Mouse (Mus musculus): ENCODE measurements at regions not wholly inside any gene's neighbourhood (a gene's known extent, or its start where the extent isn't known, plus 50 kb on each side); places are given as distances from the start of the nearest gene placed in this dataset.
"Not testable (repeated sequence)": the region's sequence is repeated elsewhere in the genome, so short reads cannot be mapped to it uniquely, and the experiment has no call there.

- no peak for ATAC-seq (ENCODE audit: low FRiP score)
- no peak for TF ChIP-seq CTCF (IDR thresholded peaks at IDR 0.05)
- Histone ChIP-seq H3K4me1 (ENCODE audit: insufficient read depth, low read length) (no peaks in the 10 kb centered on the region), H3K9me3 (ENCODE audit: low read length) (no peaks in the 10 kb centered on the region), H3K4me3 (ENCODE audit: low read depth, low read length) (no peak overlapping the region), H3K27ac (ENCODE audit: low read depth, low read length) (no peak overlapping the region), H3K27me3 (ENCODE audit: insufficient read depth, low read length) (no peaks in the 10 kb centered on the region), H3K36me3 (ENCODE audit: insufficient read depth, low read length) (no peaks in the 10 kb centered on the region), H3K9ac (replicated peaks; ENCODE audit: low read length, poor library complexity, severe bottlenecking) (no peak overlapping the region), H3K4me2 (ENCODE audit: low read depth, low read length, poor library complexity, severe bottlenecking) (no peak overlapping the region)
- no peak for DNase-seq (ENCODE audit: low spot score)
- 94% methylated on average over 3 of the region's 3 CpGs for WGBS
These were observed 143.5 kb upstream of the P2ry1 start for GRCm38 (mm10) chr3:60859119-60859515.

- H3K4me2 ChIP-seq (ENCODE audit: low read depth, low read length, poor library complexity, severe bottlenecking); DNase-seq (ENCODE audit: low spot score); H3K4me1 ChIP-seq (ENCODE audit: insufficient read depth, low read length); H3K9ac ChIP-seq (replicated peaks; ENCODE audit: low read length, poor library complexity, severe bottlenecking); H3K27ac ChIP-seq (ENCODE audit: low read depth, low read length); H3K4me3 ChIP-seq (ENCODE audit: low read depth, low read length); H3K27me3 ChIP-seq (ENCODE audit: insufficient read depth, low read length); H3K9me3 ChIP-seq (ENCODE audit: low read length); H3K36me3 ChIP-seq (ENCODE audit: insufficient read depth, low read length); ATAC-seq (ENCODE audit: low FRiP score): not testable (repeated sequence)
- WGBS: 92% methylated on average over 10 of the region's 11 CpGs
These were observed 125.7 kb upstream of the P2ry1 start for GRCm38 (mm10) chr3:60876858-60877257.

GRCm38 (mm10) chr3:60878880-60879279 lies 123.7 kb upstream of the P2ry1 start:
- no peak for ATAC-seq (ENCODE audit: low FRiP score)
- 94% methylated on average over 3 of the region's 3 CpGs for WGBS
- no peak for TF ChIP-seq CTCF (IDR thresholded peaks at IDR 0.05)
- H3K9me3 ChIP-seq (ENCODE audit: low read length): no peaks in the 10 kb centered on the region
- no peak overlapping the region for H3K4me2 ChIP-seq (ENCODE audit: low read depth, low read length, poor library complexity, severe bottlenecking)
- no peak overlapping the region for H3K9ac ChIP-seq (replicated peaks; ENCODE audit: low read length, poor library complexity, severe bottlenecking)
- H3K4me1 ChIP-seq (ENCODE audit: insufficient read depth, low read length): no peaks in the 10 kb centered on the region
- no peak for DNase-seq (ENCODE audit: low spot score)
- no peak overlapping the region for H3K4me3 ChIP-seq (ENCODE audit: low read depth, low read length)
- no peak overlapping the region for H3K27ac ChIP-seq (ENCODE audit: low read depth, low read length)
- H3K27me3 ChIP-seq (ENCODE audit: insufficient read depth, low read length): no peaks in the 10 kb centered on the region
- no peaks in the 10 kb centered on the region for H3K36me3 ChIP-seq (ENCODE audit: insufficient read depth, low read length)

- no peaks in the 10 kb centered on the region for H3K27me3 ChIP-seq (ENCODE audit: insufficient read depth, low read length)
- whole genome bisulfite sequencing: 39% methylated on average over 3 of the region's 3 CpGs
- ATAC-seq (ENCODE audit: low FRiP score) (peak; percentile 76; the same call in 1 of the 2 replicates), DNase-seq (ENCODE audit: low spot score) (peak; percentile 4)
- no peak overlapping the region for H3K4me3 ChIP-seq (ENCODE audit: low read depth, low read length)
- no peak overlapping the region for H3K9ac ChIP-seq (replicated peaks; ENCODE audit: low read length, poor library complexity, severe bottlenecking)
- no peaks in the 10 kb centered on the region for H3K9me3 ChIP-seq (ENCODE audit: low read length)
- no peaks in the 10 kb centered on the region for H3K4me1 ChIP-seq (ENCODE audit: insufficient read depth, low read length)
- H3K4me2 ChIP-seq (ENCODE audit: low read depth, low read length, poor library complexity, severe bottlenecking): no peak overlapping the region
- H3K36me3 ChIP-seq (ENCODE audit: insufficient read depth, low read length): no peaks in the 10 kb centered on the region
- no peak for TF ChIP-seq CTCF (IDR thresholded peaks at IDR 0.05)
- no peak overlapping the region for H3K27ac ChIP-seq (ENCODE audit: low read depth, low read length)
These were observed 118.6 kb upstream of the P2ry1 start for GRCm38 (mm10) chr3:60884027-60884426.

- DNase-seq (ENCODE audit: low spot score) (no peak), ATAC-seq (ENCODE audit: low FRiP score) (no peak)
- H3K27ac ChIP-seq (ENCODE audit: low read depth, low read length): no peak overlapping the region
- no peak overlapping the region for H3K4me3 ChIP-seq (ENCODE audit: low read depth, low read length)
- TF ChIP-seq CTCF (IDR thresholded peaks at IDR 0.05): no peak
- no peaks in the 10 kb centered on the region for H3K4me1 ChIP-seq (ENCODE audit: insufficient read depth, low read length)
- H3K27me3 ChIP-seq (ENCODE audit: insufficient read depth, low read length): no peaks in the 10 kb centered on the region
- H3K9me3 ChIP-seq (ENCODE audit: low read length): no peaks in the 10 kb centered on the region
- no peak overlapping the region for H3K4me2 ChIP-seq (ENCODE audit: low read depth, low read length, poor library complexity, severe bottlenecking)
- no peak overlapping the region for H3K9ac ChIP-seq (replicated peaks; ENCODE audit: low read length, poor library complexity, severe bottlenecking)
- 93% methylated on average over 4 of the region's 4 CpGs for WGBS
- H3K36me3 ChIP-seq (ENCODE audit: insufficient read depth, low read length): no peaks in the 10 kb centered on the region
These were observed 113.3 kb upstream of the P2ry1 start for GRCm38 (mm10) chr3:60889191-60889861.

- H3K4me1 ChIP-seq (ENCODE audit: insufficient read depth, low read length): no peaks in the 10 kb centered on the region
- H3K9ac ChIP-seq (replicated peaks; ENCODE audit: low read length, poor library complexity, severe bottlenecking): no peak overlapping the region
- WGBS: 84% methylated on average over 5 of the region's 5 CpGs
- H3K27ac ChIP-seq (ENCODE audit: low read depth, low read length): no peak overlapping the region
- DNase-seq (ENCODE audit: low spot score): no peak
- H3K27me3 ChIP-seq (ENCODE audit: insufficient read depth, low read length): no peaks in the 10 kb centered on the region
- H3K4me3 ChIP-seq (ENCODE audit: low read depth, low read length): no peak overlapping the region
- no peaks in the 10 kb centered on the region for H3K36me3 ChIP-seq (ENCODE audit: insufficient read depth, low read length)
- TF ChIP-seq CTCF (IDR thresholded peaks at IDR 0.05): no peak
- no peaks in the 10 kb centered on the region for H3K9me3 ChIP-seq (ENCODE audit: low read length)
- H3K4me2 ChIP-seq (ENCODE audit: low read depth, low read length, poor library complexity, severe bottlenecking): no peak overlapping the region
- ATAC-seq (ENCODE audit: low FRiP score): no peak
These were observed 104.8 kb upstream of the P2ry1 start for GRCm38 (mm10) chr3:60897628-60898269.

Measured in midbrain, postnatal 0 days (tissue).